Mouse (Mus musculus) myocyte (in vitro differentiated cells): ENCODE measurements around the gene Cbx7.

ENCODE experiments used
- E2F4 ChIP-seq: IDR thresholded peaks from one replicate; pipeline ENCODE4 v1.6.1; 2011; ENCODE audit warnings: mild to moderate bottlenecking, control low read depth, moderate library complexity; ENCODE audit not compliant: insufficient read depth
- MAX ChIP-seq: IDR thresholded peaks from one replicate; pipeline ENCODE4 v1.6.1; 2011; ENCODE audit warnings: low read depth, mild to moderate bottlenecking, control low read depth
- MYOD1 ChIP-seq, 3 experiments: IDR thresholded peaks; one replicate each; pipeline ENCODE4 v1.6.1; 2011; ENCODE audit warnings: control low read depth in 2 of 3, low read depth in 2 of 3, mild to moderate bottlenecking in 2 of 3, moderate library complexity in 1 of 3; ENCODE audit not compliant: insufficient read length in 2 of 3, control insufficient read depth in 1 of 3
- MYOG ChIP-seq, 3 experiments: IDR thresholded peaks; one replicate each; pipeline ENCODE4 v1.6.1; 2011; ENCODE audit warnings: control low read depth in 2 of 3, low read depth in 2 of 3, mild to moderate bottlenecking in 2 of 3; ENCODE audit not compliant: insufficient read length in 2 of 3, control insufficient read depth in 1 of 3, insufficient read depth in 1 of 3
- POLR2A ChIP-seq: IDR thresholded peaks from one replicate; pipeline ENCODE4 v1.6.1; 2011; ENCODE audit warnings: low read depth, mild to moderate bottlenecking, control low read depth, moderate library complexity; ENCODE audit not compliant: insufficient read length
- POLR2AphosphoS2 ChIP-seq: IDR thresholded peaks from one replicate; pipeline ENCODE4 v1.6.1; 2011; ENCODE audit warnings: low read depth, control low read depth; ENCODE audit not compliant: insufficient read length
- REST ChIP-seq: IDR thresholded peaks from one replicate; pipeline ENCODE4 v1.6.1; 2011; ENCODE audit warnings: mild to moderate bottlenecking, control low read depth, moderate library complexity; ENCODE audit not compliant: insufficient read depth, insufficient read length
- TCF12 ChIP-seq: IDR thresholded peaks from one replicate; pipeline ENCODE4 v1.6.1; 2011; ENCODE audit warnings: mild to moderate bottlenecking, control low read depth; ENCODE audit not compliant: poor library complexity, insufficient read depth, severe bottlenecking
- TCF3 ChIP-seq: IDR thresholded peaks from one replicate; pipeline ENCODE4 v1.6.1; 2011; ENCODE audit warnings: low read depth, control low read depth; ENCODE audit not compliant: insufficient read length
- USF1 ChIP-seq: IDR thresholded peaks from one replicate; pipeline ENCODE4 v1.6.1; 2011; ENCODE audit warnings: low read depth, mild to moderate bottlenecking, control low read depth, moderate library complexity

GRCm38 (mm10) chr15:79943584-79943983 is 27.3 kb downstream of the Cbx7 start:
- TF ChIP-seq E2F4 (no peak), POLR2A (no peak), REST (no peak), TCF12 (no peak), USF1 (no peak), MYOD1 (IDR thresholded peaks at IDR 0.05; ENCODE audit: control insufficient read depth in 1 of 3, insufficient read length in 2 of 3, low read depth in 2 of 3) (no peak), MAX (no peak), MYOG (IDR thresholded peaks at IDR 0.05; ENCODE audit: control insufficient read depth in 1 of 3, insufficient read depth in 1 of 3, insufficient read length in 2 of 3, low read depth in 2 of 3) (no peak), TCF3 (no peak), POLR2AphosphoS2 (no peak)
